Mouse (Mus musculus): ENCODE measurements around the gene Aplf.
A peak's percentile ranks its signal among the peaks of the same experiment; 100 is the strongest.
"Not testable (repeated sequence)": the region's sequence is repeated elsewhere in the genome, so short reads cannot be mapped to it uniquely, and the experiment has no call there.

The Aplf gene

GRCm38 (mm10) chr6:87671771-87672517 lies at the start of gene Aplf:
Gene Aplf, minus strand, starts transcription at chr6:87672193.
- peak; percentile 77 for DNase-seq

GRCm38 (mm10) chr6:87714091-87714490 lies 42.1 kb upstream of the Aplf start:
- DNase-seq: no peak

- no peak for DNase-seq
Measured at GRCm38 (mm10) chr6:87712311-87712710, 40.3 kb upstream of the Aplf start.

- DNase-seq: no peak
Measured at GRCm38 (mm10) chr6:87706246-87706645, 34.3 kb upstream of the Aplf start.

GRCm38 (mm10) chr6:87696544-87696943 lies 24.6 kb upstream of the Aplf start:
- no peak for DNase-seq

GRCm38 (mm10) chr6:87695947-87696346 lies 24.0 kb upstream of the Aplf start:
- no peak for DNase-seq

GRCm38 (mm10) chr6:87680418-87680817 lies 8.4 kb upstream of the Aplf start:
- no peak for DNase-seq

- no peak for DNase-seq
Measured at GRCm38 (mm10) chr6:87672661-87673060, 668 bp upstream of the Aplf start.

GRCm38 (mm10) chr6:87671353-87671752 lies 640 bp downstream of the Aplf start:
- no peak for DNase-seq

- peak; percentile 64 for DNase-seq
Measured at GRCm38 (mm10) chr6:87669894-87670588, 2.0 kb downstream of the Aplf start.

GRCm38 (mm10) chr6:87668733-87669132 lies 3.3 kb downstream of the Aplf start:
- DNase-seq: no peak

GRCm38 (mm10) chr6:87667804-87668203 lies 4.2 kb downstream of the Aplf start:
- no peak for DNase-seq

- no peak for DNase-seq
Measured at GRCm38 (mm10) chr6:87663445-87663844, 8.5 kb downstream of the Aplf start.

GRCm38 (mm10) chr6:87662197-87662596 lies 9.8 kb downstream of the Aplf start:
- DNase-seq: no peak

GRCm38 (mm10) chr6:87661707-87662106 lies 10.3 kb downstream of the Aplf start:
- no peak for DNase-seq

GRCm38 (mm10) chr6:87658816-87659215 lies 13.2 kb downstream of the Aplf start:
- DNase-seq: no peak

GRCm38 (mm10) chr6:87653904-87654638 lies 17.9 kb downstream of the Aplf start:
- DNase-seq: no peak

- no peak for DNase-seq
Measured at GRCm38 (mm10) chr6:87653478-87653877, 18.5 kb downstream of the Aplf start.

GRCm38 (mm10) chr6:87652670-87653069 lies 19.3 kb downstream of the Aplf start:
- DNase-seq: no peak

GRCm38 (mm10) chr6:87651787-87652186 lies 20.2 kb downstream of the Aplf start:
- no peak for DNase-seq

GRCm38 (mm10) chr6:87638134-87638660 lies 33.8 kb downstream of the Aplf start:
- DNase-seq: no peak

- no peak for DNase-seq
Measured at GRCm38 (mm10) chr6:87632176-87632575, 39.8 kb downstream of the Aplf start.

GRCm38 (mm10) chr6:87628936-87629335 lies 43.1 kb downstream of the Aplf start:
- not testable (repeated sequence) for DNase-seq

All from right cerebral cortex, postnatal 14 days (tissue).